8 mouse cellular contexts compared by ENCODE assay signal in genomic region chr13:110023031-110023430, GRCm38 (mm10).
DNase-seq lines count a peak whose midpoint lies in the region; ATAC-seq and TF ChIP-seq lines count a peak whose summit lies in the region.
"Had no signal": no experiment of that assay in that cellular context is flagged by ENCODE, and none has a peak within 500 bp of the region (broad histone marks: within the 10 kb centered on the region; RNA-seq: fewer than 3 reads in every experiment).

No protein-coding gene starts in this region.

- H3K27me3 ChIP-seq in kidney, postnatal 0 days (ENCODE audit: insufficient read depth, low read length): no peaks in the 10 kb centered on the region
- H3K27me3 ChIP-seq in kidney, embryonic 14.5 days (ENCODE audit: control insufficient read depth, insufficient read depth, low read length): no peaks in the 10 kb centered on the region
- no peaks in the 10 kb centered on the region for H3K27me3 ChIP-seq in hindbrain, postnatal 0 days (ENCODE audit: insufficient read depth, low read length)

- TF ChIP-seq CTCF in kidney, postnatal 0 days (IDR thresholded peaks at IDR 0.05; ENCODE audit: low read depth): peak; percentile 78
- TF ChIP-seq CTCF in hindbrain, postnatal 0 days (IDR thresholded peaks at IDR 0.05; ENCODE audit: low read depth): peak; percentile 82

- no peak overlapping the region for H3K9ac ChIP-seq in kidney, postnatal 0 days (ENCODE audit: low read depth, low read length)
- H3K9ac ChIP-seq in kidney, embryonic 14.5 days (ENCODE audit: low read depth, low read length): no peak overlapping the region
- no peak overlapping the region for H3K9ac ChIP-seq in hindbrain, postnatal 0 days (replicated peaks; ENCODE audit: low read length)
- H3K9ac ChIP-seq: liver, embryonic 13.5 days had no signal

- no peak overlapping the region for H3K4me2 ChIP-seq in kidney, postnatal 0 days (ENCODE audit: low read length)
- no peak overlapping the region for H3K4me2 ChIP-seq in kidney, embryonic 14.5 days (replicated peaks; ENCODE audit: low read depth, low read length)
- H3K4me2 ChIP-seq in hindbrain, postnatal 0 days (ENCODE audit: low read depth, low read length): no peak overlapping the region
- H3K4me2 ChIP-seq: liver, embryonic 13.5 days had no signal

- ATAC-seq in kidney, postnatal 0 days (replicated peaks; ENCODE audit: low FRiP score, low read depth): no peak
- no peak for ATAC-seq in kidney, embryonic 14.5 days (ENCODE audit: low FRiP score, low TSS enrichment)
- no peak for ATAC-seq in hindbrain, postnatal 0 days
- ATAC-seq in erythroid progenitor cell, adult 5-6 weeks (replicated peaks; ENCODE audit: low FRiP score, poor library complexity, severe bottlenecking): no peak

- H3K4me3 ChIP-seq in kidney, postnatal 0 days (replicated peaks; ENCODE audit: low read depth, low read length): no peak overlapping the region
- H3K4me3 ChIP-seq in kidney, embryonic 14.5 days (ENCODE audit: low read length): no peak overlapping the region
- H3K4me3 ChIP-seq in hindbrain, postnatal 0 days (ENCODE audit: low read length): no peak overlapping the region
- H3K4me3 ChIP-seq: liver, embryonic 13.5 days had no signal

- H3K9me3 ChIP-seq in kidney, postnatal 0 days (replicated peaks; ENCODE audit: low read length): no peaks in the 10 kb centered on the region
- no peaks in the 10 kb centered on the region for H3K9me3 ChIP-seq in kidney, embryonic 14.5 days (ENCODE audit: control insufficient read depth, low read length)
- no peaks in the 10 kb centered on the region for H3K9me3 ChIP-seq in hindbrain, postnatal 0 days (ENCODE audit: low read length)
- H3K9me3 ChIP-seq: liver, embryonic 13.5 days had no signal

- no peaks in the 10 kb centered on the region for H3K36me3 ChIP-seq in kidney, postnatal 0 days (ENCODE audit: insufficient read depth, low read length)
- H3K36me3 ChIP-seq in kidney, embryonic 14.5 days (ENCODE audit: control insufficient read depth, insufficient read depth, low read length): no peaks in the 10 kb centered on the region
- H3K36me3 ChIP-seq in hindbrain, postnatal 0 days (ENCODE audit: insufficient read depth, low read length): no peaks in the 10 kb centered on the region
- H3K36me3 ChIP-seq: liver, embryonic 13.5 days had no signal

- 85% methylated on average over 5 of the region's 5 CpGs for WGBS in kidney, postnatal 0 days
- 89% methylated on average over 5 of the region's 5 CpGs for WGBS in kidney, embryonic 14.5 days
- WGBS in hindbrain, postnatal 0 days: 83% methylated on average over 5 of the region's 5 CpGs

- peak; percentile 55 for DNase-seq in kidney, postnatal 0 days (ENCODE audit: low spot score)
- peak; percentile 71 for DNase-seq in CD4-positive, CD25-positive, alpha-beta regulatory T cell, adult 2 months (ENCODE audit: low read depth, low spot score)
- peak; percentile 12 for DNase-seq in MEL-GATA-1-ER (ENCODE audit: extremely low read depth, low read depth)
- peak; percentile 74 for DNase-seq in hindbrain, postnatal 0 days (ENCODE audit: low spot score)
- no peak for DNase-seq in right cerebral cortex, adult 18-20 months
- DNase-seq: liver, embryonic 13.5 days had no signal

- H3K27ac ChIP-seq in kidney, postnatal 0 days: no peak overlapping the region
- no peak overlapping the region for H3K27ac ChIP-seq in kidney, embryonic 14.5 days (ENCODE audit: low read depth, low read length)
- no peak overlapping the region for H3K27ac ChIP-seq in hindbrain, postnatal 0 days
- H3K27ac ChIP-seq: liver, embryonic 13.5 days had no signal

- 0 out of 2 replicates have a peak, but pooled peaks cover 3% of the 10 kb centered on the region for H3K4me1 ChIP-seq in kidney, postnatal 0 days (replicated peaks; ENCODE audit: insufficient read depth, low read length)
- H3K4me1 ChIP-seq in kidney, embryonic 14.5 days (ENCODE audit: control insufficient read depth, insufficient read depth, low read length): peaks cover 8% of the 10 kb centered on the region; the same call in 1 of the 2 replicates
- peaks cover 6% of the 10 kb centered on the region; the same call in 1 of the 2 replicates for H3K4me1 ChIP-seq in hindbrain, postnatal 0 days (ENCODE audit: insufficient read depth, low read length)
